Mouse (Mus musculus): Measurements from ENCODE around the gene Stpg2. TPM values are rescaled to one million over a fixed set of nuclear protein-coding genes. Genes with fewer than 3 reads are reported as not detected.

The Stpg2 gene
- polyA plus RNA-seq, 1 experiment from 2014 or later = not detected

DNA sequence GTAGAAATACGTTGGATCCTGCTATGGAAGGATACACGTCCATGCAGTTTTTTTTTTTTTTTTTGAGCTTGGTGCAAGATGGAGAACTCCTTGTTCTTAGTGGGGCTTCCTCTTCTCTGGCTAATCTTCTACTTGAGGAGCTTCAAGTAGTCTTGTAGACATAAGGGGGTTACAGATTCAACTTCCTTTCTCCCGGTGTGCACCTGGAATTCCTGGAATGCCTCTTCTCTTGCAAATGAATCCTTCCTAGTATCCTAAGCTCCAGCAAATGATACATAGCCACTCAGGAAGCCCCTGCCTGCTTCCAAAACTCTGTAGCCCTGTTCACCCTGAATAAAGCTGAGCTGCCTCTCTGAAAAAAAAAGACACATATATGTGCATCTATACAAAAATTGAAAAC lies 409.1 kb downstream of the Stpg2 start:
- ATAC-seq (ENCODE audit: insufficient read depth) = no peak
- no peak for DNase-seq
- no peaks in the 10 kb centered on the region for H3K27me3 ChIP-seq (ENCODE audit: insufficient read depth, low read length)
- no peaks in the 10 kb centered on the region for H3K4me1 ChIP-seq (ENCODE audit: insufficient read depth)
- no peak overlapping the region for H3K4me2 ChIP-seq
- H3K36me3 ChIP-seq (ENCODE audit: insufficient read depth) = no peaks in the 10 kb centered on the region
- no peaks in the 10 kb centered on the region for H3K9me3 ChIP-seq (ENCODE audit: low read depth, low read length)
- no peak overlapping the region for H3K9ac ChIP-seq
- no peak for TF ChIP-seq CTCF (IDR thresholded peaks at IDR 0.05; ENCODE audit: low read depth)
- H3K4me3 ChIP-seq (ENCODE audit: low read depth, low read length) = no peak overlapping the region
- no peak overlapping the region for H3K27ac ChIP-seq (ENCODE audit: low read depth)
- WGBS = 40% methylated on average over 3 of the region's 3 CpGs

DNA sequence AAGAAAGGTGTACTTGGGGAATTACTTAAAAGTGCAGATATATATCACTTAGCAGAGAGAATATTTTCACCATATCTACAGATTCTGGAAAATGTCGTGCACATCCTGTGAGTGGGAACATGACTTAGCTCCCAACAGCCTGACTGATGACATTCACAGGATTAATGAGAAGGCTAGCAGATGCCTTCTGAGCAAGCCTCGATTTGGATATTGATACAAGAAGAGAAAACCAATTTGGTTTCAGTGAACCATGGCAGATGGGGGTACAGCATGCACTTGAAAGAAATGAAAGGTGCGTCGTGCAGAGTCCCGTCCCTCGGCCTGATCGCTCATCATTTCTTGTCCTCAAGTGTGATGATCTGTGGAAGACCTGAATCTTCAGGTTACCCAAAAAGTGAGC lies 410.3 kb downstream of the Stpg2 start:
- TF ChIP-seq CTCF (IDR thresholded peaks at IDR 0.05; ENCODE audit: low read depth) = no peak
- H3K9ac ChIP-seq = no peak overlapping the region
- H3K27me3 ChIP-seq (ENCODE audit: insufficient read depth, low read length) = no peaks in the 10 kb centered on the region
- no peaks in the 10 kb centered on the region for H3K4me1 ChIP-seq (ENCODE audit: insufficient read depth)
- no peaks in the 10 kb centered on the region for H3K36me3 ChIP-seq (ENCODE audit: insufficient read depth)
- no peak overlapping the region for H3K4me3 ChIP-seq (ENCODE audit: low read depth, low read length)
- no peak overlapping the region for H3K27ac ChIP-seq (ENCODE audit: low read depth)
- DNase-seq (no peak), ATAC-seq (ENCODE audit: insufficient read depth) (no peak)
- no peak overlapping the region for H3K4me2 ChIP-seq
- WGBS = 86% methylated on average over 7 of the region's 7 CpGs
- no peaks in the 10 kb centered on the region for H3K9me3 ChIP-seq (ENCODE audit: low read depth, low read length)

DNA sequence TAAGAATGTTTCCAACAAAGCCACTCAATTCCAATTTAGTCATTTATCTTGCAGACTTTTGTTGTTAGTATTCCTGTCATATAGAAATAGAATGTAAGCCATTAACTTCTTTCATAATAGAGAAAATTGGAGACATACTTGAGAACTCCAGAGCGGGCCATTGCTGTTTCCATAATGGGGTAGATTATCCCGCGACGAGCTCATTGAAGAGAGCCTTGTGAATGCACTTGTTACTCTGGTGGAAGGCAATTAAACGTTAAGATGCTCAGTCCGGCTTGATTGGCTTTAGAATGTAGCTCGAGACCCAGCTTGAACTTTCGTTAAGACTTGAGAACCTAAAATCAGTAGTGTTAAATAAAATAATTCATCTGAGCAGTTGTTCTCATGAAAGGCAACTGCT lies 432.4 kb downstream of the Stpg2 start:
- WGBS = 83% methylated on average over 8 of the region's 8 CpGs

DNA sequence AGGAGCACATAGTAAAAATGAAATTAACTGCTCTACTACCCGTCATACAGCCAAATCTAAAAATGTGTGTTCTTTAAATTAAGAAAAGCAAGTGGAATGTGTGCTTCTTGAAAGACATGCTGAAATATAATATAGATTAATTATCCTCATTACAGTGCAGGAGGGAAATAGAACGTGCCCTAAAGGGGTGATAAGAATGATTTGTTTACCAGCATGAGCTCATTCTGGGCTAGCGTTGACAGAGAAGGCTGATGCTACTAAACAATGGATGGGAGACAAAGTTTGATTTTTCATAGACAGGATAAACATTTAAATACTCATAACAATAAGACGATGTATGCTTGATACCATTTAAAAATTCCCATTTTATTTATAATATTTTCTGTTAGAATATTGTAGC lies 446.0 kb downstream of the Stpg2 start:
- 49% methylated on average over 4 of the region's 4 CpGs for WGBS
- Histone ChIP-seq H3K27me3 (ENCODE audit: insufficient read depth, low read length) (no peaks in the 10 kb centered on the region), H3K4me1 (ENCODE audit: insufficient read depth) (no peaks in the 10 kb centered on the region), H3K9me3 (ENCODE audit: low read depth, low read length) (no peaks in the 10 kb centered on the region), H3K36me3 (ENCODE audit: insufficient read depth) (no peaks in the 10 kb centered on the region), H3K4me3 (ENCODE audit: low read depth, low read length) (no peak overlapping the region), H3K9ac (no peak overlapping the region), H3K27ac (ENCODE audit: low read depth) (no peak overlapping the region), H3K4me2 (no peak overlapping the region)
- no peak for TF ChIP-seq CTCF (IDR thresholded peaks at IDR 0.05; ENCODE audit: low read depth)
- DNase-seq (no peak), ATAC-seq (ENCODE audit: insufficient read depth) (no peak)

More for the DNA sequence above, 432.4 kb downstream of the Stpg2 start:
- ATAC-seq (ENCODE audit: insufficient read depth) = no peak
- Histone ChIP-seq H3K4me2 (no peak overlapping the region), H3K4me1 (ENCODE audit: insufficient read depth) (no peaks in the 10 kb centered on the region), H3K9me3 (ENCODE audit: low read depth, low read length) (no peaks in the 10 kb centered on the region), H3K27ac (ENCODE audit: low read depth) (no peak overlapping the region), H3K9ac (no peak overlapping the region), H3K27me3 (ENCODE audit: insufficient read depth, low read length) (no peaks in the 10 kb centered on the region), H3K36me3 (ENCODE audit: insufficient read depth) (no peaks in the 10 kb centered on the region), H3K4me3 (ENCODE audit: low read depth, low read length) (no peak overlapping the region)
- no peak for TF ChIP-seq CTCF (IDR thresholded peaks at IDR 0.05; ENCODE audit: low read depth)
- no peak for DNase-seq

DNA sequence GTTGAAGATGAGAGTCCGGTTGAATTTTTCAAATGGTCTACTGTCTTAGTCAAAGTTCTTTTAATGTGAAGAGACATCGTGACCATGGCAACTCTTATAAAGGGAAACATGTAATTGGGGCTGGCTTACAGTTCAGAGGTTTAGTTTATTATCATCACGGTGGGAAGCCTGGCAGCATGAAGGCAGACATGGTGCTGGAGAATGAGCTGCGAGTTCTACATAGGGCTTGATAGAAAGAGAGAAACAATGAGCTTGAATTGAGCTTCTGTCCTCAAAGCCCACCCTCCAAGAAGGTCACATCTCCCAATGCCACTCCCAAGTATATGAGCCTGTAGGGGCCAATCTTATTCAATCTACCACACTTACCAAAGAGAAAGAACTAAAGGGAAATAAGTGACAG lies 453.9 kb downstream of the Stpg2 start:
- no peak overlapping the region for H3K4me3 ChIP-seq (ENCODE audit: low read depth, low read length)
- no peaks in the 10 kb centered on the region for H3K9me3 ChIP-seq (ENCODE audit: low read depth, low read length)
- H3K4me2 ChIP-seq = no peak overlapping the region
- ATAC-seq (ENCODE audit: insufficient read depth) (no peak), DNase-seq (no peak)
- H3K27me3 ChIP-seq (ENCODE audit: insufficient read depth, low read length) = no peaks in the 10 kb centered on the region
- H3K4me1 ChIP-seq (ENCODE audit: insufficient read depth) = no peaks in the 10 kb centered on the region
- no peak overlapping the region for H3K27ac ChIP-seq (ENCODE audit: low read depth)
- WGBS = 79% methylated on average over 4 of the region's 4 CpGs
- H3K9ac ChIP-seq = no peak overlapping the region
- no peak for TF ChIP-seq CTCF (IDR thresholded peaks at IDR 0.05; ENCODE audit: low read depth)
- no peaks in the 10 kb centered on the region for H3K36me3 ChIP-seq (ENCODE audit: insufficient read depth)

DNA sequence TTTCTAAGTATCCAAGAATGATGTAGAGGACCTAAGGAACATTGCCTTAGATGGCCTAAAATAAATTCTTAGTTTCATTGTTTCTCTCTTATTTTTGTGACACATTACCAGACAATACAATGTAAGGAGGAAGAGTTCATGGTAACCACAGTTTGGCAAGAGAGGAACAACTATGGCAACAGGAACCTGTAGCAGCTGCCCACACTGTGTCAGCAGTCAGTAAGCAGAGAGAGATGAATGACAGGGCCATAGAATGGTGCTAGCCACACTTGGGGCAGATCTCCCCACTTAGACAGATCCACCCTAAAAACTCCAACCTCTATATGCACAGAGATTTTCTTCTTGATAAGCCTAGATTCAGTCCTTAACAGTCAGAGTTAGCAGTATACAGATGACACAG lies 456.7 kb downstream of the Stpg2 start:
- H3K36me3 ChIP-seq (ENCODE audit: insufficient read depth) = no peaks in the 10 kb centered on the region
- no peaks in the 10 kb centered on the region for H3K4me1 ChIP-seq (ENCODE audit: insufficient read depth)
- H3K4me2 ChIP-seq = no peak overlapping the region
- no peaks in the 10 kb centered on the region for H3K9me3 ChIP-seq (ENCODE audit: low read depth, low read length)
- DNase-seq (no peak), ATAC-seq (ENCODE audit: insufficient read depth) (no peak)
- no peak overlapping the region for H3K9ac ChIP-seq
- no peak overlapping the region for H3K27ac ChIP-seq (ENCODE audit: low read depth)
- H3K27me3 ChIP-seq (ENCODE audit: insufficient read depth, low read length) = no peaks in the 10 kb centered on the region
- no peak for TF ChIP-seq CTCF (IDR thresholded peaks at IDR 0.05; ENCODE audit: low read depth)
- no peak overlapping the region for H3K4me3 ChIP-seq (ENCODE audit: low read depth, low read length)

DNA sequence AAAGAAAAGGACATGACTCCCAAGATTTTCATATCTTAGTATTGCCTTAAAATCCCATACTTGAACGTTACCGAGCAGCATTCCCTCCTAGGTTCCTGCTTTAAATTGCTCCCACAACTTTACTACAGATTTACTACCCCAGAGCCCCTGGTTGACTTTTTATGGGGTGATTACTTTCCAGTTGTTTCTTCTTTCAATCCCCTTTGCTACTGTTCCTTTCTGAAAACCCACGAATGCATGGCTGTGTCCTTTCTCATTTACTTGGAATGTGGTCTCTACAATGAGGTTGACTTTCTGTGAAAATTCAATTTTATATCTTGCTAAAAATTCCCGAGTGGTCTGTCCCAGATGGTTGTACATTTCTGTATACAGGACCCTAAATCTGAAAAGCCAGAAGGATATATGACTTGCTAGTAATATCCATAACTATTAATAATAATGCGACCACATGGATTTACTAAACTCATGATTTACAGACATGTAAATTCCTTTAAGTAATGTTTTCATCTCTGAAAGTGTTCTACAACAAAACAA lies 458.3 kb downstream of the Stpg2 start:
- TF ChIP-seq CTCF (IDR thresholded peaks at IDR 0.05; ENCODE audit: low read depth) = no peak
- Histone ChIP-seq H3K27me3 (ENCODE audit: insufficient read depth, low read length) (no peaks in the 10 kb centered on the region), H3K4me3 (ENCODE audit: low read depth, low read length) (no peak overlapping the region), H3K9me3 (ENCODE audit: low read depth, low read length) (no peaks in the 10 kb centered on the region), H3K9ac (no peak overlapping the region), H3K4me1 (ENCODE audit: insufficient read depth) (no peaks in the 10 kb centered on the region), H3K27ac (ENCODE audit: low read depth) (no peak overlapping the region), H3K36me3 (ENCODE audit: insufficient read depth) (no peaks in the 10 kb centered on the region), H3K4me2 (no peak overlapping the region)
- DNase-seq = no peak
- 77% methylated on average over 5 of the region's 5 CpGs for WGBS
- no peak for ATAC-seq (ENCODE audit: insufficient read depth)

GRCm38 (mm10) chr3:139665047-139665446 lies 459.6 kb downstream of the Stpg2 start:
- Histone ChIP-seq H3K27me3 (ENCODE audit: insufficient read depth, low read length) (no peaks in the 10 kb centered on the region), H3K4me1 (ENCODE audit: insufficient read depth) (no peaks in the 10 kb centered on the region), H3K9ac (no peak overlapping the region), H3K4me2 (no peak overlapping the region), H3K27ac (ENCODE audit: low read depth) (no peak overlapping the region), H3K36me3 (ENCODE audit: insufficient read depth) (no peaks in the 10 kb centered on the region), H3K9me3 (ENCODE audit: low read depth, low read length) (no peaks in the 10 kb centered on the region), H3K4me3 (ENCODE audit: low read depth, low read length) (no peak overlapping the region)
- 93% methylated on average over 3 of the region's 3 CpGs for WGBS
- no peak for TF ChIP-seq CTCF (IDR thresholded peaks at IDR 0.05; ENCODE audit: low read depth)
- ATAC-seq (ENCODE audit: insufficient read depth) (no peak), DNase-seq (no peak)
